Mouse (Mus musculus): ENCODE measurements around the gene Hoxd13.

The Hoxd13 gene

DNA sequence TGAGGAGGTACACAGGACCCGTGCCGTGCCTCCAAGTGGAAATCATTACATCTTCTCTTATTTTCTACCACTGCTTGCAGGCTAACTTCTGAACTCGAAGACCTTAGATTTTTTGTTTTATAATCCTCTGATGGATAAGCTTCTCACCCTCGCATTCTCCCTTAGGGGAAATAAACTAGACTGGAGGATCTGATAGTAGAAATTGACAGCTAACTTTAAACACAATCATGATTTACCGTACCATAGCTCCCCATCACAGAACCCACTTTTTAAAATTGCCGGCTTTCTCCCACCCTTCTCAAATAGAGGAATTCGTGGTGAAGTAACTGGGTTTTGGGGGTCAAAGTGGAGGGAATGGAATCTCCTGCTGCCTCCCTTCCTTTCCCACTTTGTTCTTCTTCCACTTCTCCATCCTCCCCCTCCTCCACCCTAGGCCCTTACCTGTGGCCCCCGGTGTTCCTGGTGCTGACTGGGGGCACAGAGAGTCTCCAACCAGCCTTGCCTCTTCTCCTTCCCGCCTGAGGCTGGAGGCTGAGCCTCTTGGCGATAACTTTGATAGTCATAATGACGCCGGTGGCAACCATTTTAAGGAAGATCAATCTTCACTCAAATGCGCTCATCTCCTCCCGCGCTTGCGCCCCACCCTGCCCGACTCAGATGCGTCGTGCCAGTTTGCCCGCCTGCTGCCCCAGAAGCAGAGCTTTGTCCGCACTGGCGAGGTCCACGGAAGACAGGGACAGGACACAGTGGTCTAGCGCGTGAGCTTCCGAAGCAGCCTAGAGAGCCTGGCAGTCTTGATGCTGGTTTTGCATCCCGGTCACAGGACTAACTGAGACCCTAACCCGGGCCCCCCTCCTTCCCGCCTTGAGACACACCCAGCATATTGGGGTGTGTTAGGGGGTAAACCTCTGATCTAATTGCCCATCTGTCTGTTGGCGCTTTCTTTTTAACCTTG, 7.4 kb upstream of the Hoxd13 start:
- no peak for ATAC-seq (ENCODE audit: insufficient number of reproducible peaks, low FRiP score, low TSS enrichment)

DNA sequence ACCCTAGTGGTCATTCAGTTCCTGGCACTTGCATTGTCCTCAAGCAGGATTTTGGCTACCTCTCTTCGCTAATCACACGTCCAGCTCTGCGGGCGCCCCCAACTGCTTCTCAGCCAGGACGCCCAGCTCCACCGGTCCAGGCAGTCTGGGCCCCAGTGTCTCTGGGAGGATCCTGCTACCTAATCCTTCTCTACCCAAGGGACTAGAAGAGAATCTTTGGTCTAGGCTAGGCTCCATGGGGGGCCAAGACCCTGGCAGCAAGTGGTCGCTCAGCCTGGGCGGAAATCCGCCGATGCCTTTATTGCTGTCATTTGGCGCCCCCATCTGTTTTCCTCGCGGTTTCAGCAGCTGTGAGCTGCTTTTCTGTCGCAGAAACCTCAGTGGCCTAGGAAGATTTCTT, 6.4 kb upstream of the Hoxd13 start:
- ATAC-seq (ENCODE audit: insufficient number of reproducible peaks, low FRiP score, low TSS enrichment): no peak

- no peak for ATAC-seq (ENCODE audit: insufficient number of reproducible peaks, low FRiP score, low TSS enrichment)
Measured at GRCm38 (mm10) chr2:74663291-74663925, 4.7 kb upstream of the Hoxd13 start.

DNA sequence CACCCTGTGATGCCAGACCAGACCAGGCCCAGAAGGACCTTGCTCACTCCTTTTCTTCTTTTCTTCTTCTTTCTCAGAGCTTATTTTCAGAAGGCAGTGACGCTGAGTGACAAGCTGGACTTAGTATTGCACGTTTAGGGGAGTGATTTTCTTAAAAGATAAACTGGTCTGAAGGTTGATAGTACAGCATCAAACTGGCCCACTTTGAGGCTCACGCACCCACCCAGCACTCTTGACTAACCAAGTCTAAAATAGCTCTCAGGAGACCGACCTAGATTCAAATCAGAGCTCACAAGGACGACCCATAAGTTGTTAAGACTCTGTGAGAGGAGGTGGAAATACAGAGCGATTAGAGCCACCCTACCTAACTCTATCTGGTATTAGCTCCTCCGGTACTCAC, 1.7 kb upstream of the Hoxd13 start:
- ATAC-seq (ENCODE audit: insufficient number of reproducible peaks, low FRiP score, low TSS enrichment): no peak

DNA sequence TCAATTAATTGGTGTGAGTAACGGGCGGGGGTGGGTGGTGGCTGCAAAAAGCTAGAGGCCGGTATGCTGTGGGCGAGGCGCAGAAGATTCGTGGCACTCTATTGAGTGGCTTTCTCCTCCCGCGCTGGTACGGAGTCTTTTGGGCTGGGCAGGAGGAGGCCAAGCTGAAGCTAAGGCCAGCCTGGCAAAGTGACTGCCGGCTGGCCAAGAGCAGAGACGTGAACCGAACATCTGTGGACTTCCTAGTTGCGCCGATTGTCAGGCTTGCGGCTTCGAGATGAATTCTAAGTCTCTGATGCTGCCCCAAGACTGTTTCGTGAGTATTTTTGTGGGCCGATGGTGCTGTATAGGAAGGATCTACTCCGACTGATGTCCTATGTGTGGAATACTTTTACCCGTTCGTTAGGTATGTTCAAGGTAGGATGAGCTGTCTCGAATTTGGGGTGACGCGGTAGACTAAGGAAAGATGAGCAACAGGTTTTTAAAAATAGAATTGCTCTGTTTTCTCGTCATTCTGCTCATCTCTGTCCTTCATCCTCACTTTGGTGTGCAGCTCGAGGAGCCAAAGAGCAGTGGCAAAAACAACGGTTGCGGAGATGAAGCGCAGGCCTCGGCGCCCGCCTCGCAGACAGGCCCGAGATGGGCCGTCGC, 794 bp upstream of the Hoxd13 start:
- no peak for ATAC-seq (ENCODE audit: insufficient number of reproducible peaks, low FRiP score, low TSS enrichment)

DNA sequence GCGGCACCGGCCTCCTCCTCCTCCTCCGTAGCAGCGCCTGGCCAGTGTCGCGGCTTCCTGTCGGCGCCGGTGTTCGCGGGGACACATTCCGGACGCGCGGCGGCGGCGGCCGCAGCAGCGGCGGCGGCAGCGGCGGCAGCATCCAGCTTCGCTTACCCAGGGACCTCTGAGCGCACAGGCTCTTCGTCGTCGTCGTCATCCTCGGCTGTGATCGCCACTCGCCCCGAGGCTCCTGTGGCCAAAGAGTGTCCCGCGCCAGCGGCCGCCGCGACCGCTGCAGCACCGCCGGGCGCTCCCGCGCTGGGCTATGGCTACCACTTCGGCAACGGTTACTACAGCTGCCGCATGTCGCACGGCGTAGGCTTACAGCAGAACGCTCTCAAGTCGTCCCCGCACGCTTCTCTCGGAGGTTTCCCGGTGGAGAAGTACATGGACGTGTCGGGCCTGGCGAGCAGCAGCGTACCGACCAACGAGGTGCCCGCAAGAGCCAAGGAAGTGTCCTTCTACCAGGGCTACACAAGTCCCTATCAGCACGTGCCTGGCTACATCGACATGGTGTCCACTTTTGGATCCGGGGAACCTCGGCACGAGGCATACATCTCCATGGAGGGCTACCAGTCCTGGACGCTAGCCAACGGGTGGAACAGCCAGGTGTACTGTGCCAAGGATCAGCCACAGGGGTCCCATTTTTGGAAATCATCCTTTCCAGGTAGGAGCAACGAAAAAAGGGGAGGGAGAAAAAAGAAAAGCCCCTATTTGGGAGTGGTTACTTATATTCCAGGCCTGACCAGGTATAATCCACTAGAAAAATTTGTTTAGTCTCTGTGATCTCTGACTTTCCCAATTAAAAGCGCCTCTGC, 490 bp downstream of the Hoxd13 start:
- ATAC-seq (ENCODE audit: insufficient number of reproducible peaks, low FRiP score, low TSS enrichment): no peak

- ATAC-seq (ENCODE audit: insufficient number of reproducible peaks, low FRiP score, low TSS enrichment): no peak
Measured at GRCm38 (mm10) chr2:74669230-74669578, 1.1 kb downstream of the Hoxd13 start.

DNA sequence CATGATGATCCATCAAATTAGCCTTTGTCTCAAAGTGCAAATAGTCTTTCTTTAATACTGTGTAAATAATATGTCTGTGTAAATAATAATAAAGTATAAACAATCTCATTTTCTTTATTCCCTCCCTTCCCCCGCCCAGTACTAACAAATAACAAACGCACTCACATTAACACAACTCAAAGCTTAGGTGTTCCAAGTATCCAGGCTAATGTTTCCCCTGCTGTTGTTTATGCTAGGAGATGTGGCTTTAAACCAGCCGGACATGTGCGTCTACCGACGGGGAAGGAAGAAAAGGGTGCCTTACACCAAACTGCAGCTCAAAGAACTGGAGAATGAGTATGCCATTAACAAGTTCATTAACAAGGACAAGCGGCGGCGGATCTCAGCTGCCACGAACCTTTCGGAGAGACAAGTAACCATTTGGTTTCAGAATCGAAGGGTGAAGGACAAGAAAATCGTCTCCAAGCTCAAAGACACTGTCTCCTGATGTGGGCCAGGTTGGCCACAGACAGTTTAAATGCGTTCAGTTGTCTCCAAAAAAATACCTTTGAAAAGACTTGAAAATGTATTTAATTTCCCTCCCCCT, 1.6 kb downstream of the Hoxd13 start:
- ATAC-seq (ENCODE audit: insufficient number of reproducible peaks, low FRiP score, low TSS enrichment): no peak

- ATAC-seq (ENCODE audit: insufficient number of reproducible peaks, low FRiP score, low TSS enrichment): no peak
Measured at GRCm38 (mm10) chr2:74670632-74671188, 2.6 kb downstream of the Hoxd13 start.

GRCm38 (mm10) chr2:74671847-74672246, 3.7 kb downstream of the Hoxd13 start:
- ATAC-seq (ENCODE audit: insufficient number of reproducible peaks, low FRiP score, low TSS enrichment): no peak

DNA sequence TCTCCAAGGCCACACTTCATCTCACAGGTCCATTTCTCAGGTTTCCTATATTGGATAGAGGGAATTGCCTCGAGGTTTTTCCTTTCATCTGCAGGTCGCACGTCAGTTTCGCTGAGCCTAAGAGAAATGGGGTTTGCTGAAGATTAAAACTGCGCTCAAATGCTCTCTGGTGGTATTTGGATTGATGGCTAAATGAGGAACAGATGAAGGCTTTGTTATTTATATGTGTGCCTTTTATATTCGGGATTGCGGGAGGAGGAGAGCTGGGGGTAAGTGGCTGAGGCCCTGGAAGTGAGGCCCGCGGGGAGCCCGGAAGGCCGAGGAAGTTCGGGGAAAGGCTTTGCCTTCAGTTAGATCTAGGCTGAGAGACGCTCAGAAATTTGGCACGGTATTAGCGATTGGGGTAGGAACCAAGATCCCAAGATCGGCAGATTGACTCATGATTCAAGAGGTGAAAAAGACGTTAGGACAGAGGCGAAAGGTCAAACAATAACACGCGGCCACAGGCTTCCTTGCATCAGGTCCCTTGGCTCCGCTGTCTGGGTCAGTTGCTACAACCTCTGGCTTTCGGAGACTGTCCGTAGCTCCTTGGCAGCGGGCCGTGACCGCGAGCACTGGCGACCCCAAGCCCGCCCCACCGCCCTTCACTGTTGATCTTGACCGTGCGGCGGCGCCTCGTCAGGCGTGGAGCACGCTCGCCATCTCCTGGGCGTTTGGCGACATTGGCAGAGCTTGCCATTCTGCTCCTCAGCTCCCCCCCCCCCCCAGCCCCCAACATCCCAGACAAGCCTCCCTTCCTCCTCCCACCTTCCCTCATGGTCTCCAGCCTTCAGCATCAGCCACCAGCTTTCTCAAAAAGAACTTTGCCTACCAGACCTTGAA, 4.6 kb downstream of the Hoxd13 start:
- ATAC-seq (ENCODE audit: insufficient number of reproducible peaks, low FRiP score, low TSS enrichment): no peak; the same call in 1 of the 2 replicates

GRCm38 (mm10) chr2:74673835-74674425, 5.8 kb downstream of the Hoxd13 start:
- no peak for ATAC-seq (ENCODE audit: insufficient number of reproducible peaks, low FRiP score, low TSS enrichment)

DNA sequence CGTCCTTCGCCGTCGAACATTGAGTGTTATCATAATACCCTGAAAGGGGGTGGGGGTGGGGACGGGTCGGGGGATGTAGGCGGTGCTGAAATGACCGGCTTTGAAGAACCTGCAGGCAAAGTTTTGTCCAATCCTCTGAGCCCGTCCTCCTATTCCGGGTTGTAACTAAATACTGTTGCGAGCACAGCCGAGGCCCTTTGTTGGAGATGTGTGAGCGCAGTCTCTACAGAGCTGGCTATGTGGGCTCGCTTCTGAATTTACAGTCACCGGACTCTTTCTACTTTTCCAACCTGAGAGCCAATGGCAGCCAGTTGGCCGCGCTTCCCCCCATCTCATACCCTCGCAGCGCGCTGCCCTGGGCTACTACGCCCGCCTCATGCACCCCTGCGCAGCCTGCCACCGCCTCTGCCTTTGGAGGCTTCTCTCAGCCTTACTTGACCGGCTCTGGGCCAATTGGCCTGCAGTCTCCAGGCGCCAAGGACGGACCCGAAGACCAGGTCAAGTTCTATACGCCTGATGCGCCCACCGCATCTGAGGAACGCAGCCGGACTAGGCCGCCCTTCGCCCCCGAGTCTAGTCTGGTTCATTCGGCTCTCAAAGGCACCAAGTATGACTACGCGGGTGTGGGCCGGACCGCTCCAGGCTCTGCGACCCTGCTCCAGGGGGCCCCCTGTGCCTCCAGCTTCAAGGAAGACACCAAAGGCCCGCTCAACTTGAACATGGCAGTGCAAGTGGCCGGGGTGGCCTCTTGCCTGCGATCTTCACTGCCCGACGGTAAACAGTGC, 7.0 kb downstream of the Hoxd13 start, which contains the start of gene Hoxd12:
Gene Hoxd12, plus strand, starts transcription at position 133 of the 785 bp plus-strand sequence.
- ATAC-seq (ENCODE audit: insufficient number of reproducible peaks, low FRiP score, low TSS enrichment): no peak

DNA sequence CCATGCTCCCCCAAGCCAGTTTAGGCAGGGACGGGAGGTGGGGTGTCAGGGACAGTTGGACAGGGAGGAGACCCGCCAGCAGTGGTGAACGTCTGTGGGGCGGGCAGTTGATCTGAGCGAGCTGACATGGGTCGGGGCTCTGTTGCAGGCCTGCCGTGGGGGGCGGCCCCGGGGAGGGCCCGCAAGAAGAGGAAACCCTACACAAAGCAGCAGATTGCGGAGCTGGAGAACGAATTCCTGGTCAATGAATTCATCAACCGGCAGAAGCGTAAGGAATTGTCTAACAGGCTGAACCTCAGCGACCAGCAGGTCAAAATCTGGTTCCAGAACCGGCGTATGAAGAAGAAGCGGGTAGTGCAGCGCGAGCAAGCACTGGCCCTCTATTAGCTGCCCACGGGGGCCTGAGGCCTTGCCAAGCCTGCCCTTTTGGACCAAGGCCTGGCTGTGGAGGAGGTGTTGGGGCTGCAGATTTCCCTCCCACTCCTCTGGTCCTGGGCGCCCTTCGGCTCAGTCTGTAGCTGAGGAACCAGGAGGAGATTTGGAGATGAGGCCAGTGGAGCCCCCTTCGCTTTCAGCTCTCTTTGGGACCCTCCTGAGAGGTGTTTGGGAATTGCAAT, 7.7 kb downstream of the Hoxd13 start:
- no peak for ATAC-seq (ENCODE audit: insufficient number of reproducible peaks, low FRiP score, low TSS enrichment)

DNA sequence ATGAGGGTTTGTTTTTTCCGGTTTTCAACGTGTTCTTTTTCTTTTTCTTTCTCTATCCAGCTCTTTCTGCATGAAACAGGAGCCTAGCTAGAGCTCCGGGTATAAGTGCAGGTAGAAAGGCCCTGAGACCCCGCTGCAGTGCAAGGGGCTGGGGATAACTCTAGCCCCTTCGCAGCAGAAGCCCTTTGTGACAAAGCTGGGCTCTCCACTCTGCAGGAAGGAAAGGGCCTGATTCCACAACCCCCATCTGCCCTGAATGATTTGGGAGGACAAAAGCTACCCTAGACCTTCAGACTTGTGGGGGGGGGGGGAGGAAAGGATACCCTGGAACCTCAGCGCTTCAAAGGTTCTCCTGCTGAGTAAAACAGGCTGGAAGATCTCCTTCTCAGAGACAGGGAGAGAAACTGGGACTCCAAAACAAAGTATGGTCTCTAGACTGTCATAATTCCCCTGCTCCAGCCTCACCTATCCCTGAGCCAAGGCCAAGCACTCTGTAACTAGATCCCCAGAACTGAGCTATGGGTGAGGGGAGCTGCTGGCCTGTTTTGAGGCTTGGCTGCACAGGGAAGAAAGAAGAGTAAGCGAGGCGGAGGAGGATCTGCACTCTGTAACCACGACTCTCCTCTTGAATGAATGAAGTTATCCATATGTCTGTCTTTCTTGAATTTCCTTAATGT, 8.4 kb downstream of the Hoxd13 start:
- no peak for ATAC-seq (ENCODE audit: insufficient number of reproducible peaks, low FRiP score, low TSS enrichment)

GRCm38 (mm10) chr2:74677106-74677505, 9.0 kb downstream of the Hoxd13 start:
- no peak for ATAC-seq (ENCODE audit: insufficient number of reproducible peaks, low FRiP score, low TSS enrichment)

Data from cerebellum, adult (tissue).